Mouse (Mus musculus) kidney, adult 2 months (tissue): Measurements from ENCODE around the gene Akr1b10. TPM values are rescaled to one million over a fixed set of nuclear protein-coding genes. Genes with fewer than 3 reads are reported as not detected.

Experiments
- DNase-seq: peaks from one replicate; pipeline ENCODE4 v3.0.0; 2021
- H3K27ac ChIP-seq: fragments of 200-500 bp; 2 replicates; pipeline ENCODE4 v1.5.1; 2012; ENCODE audit warnings: low read depth, low read length, control low read depth, inconsistent platforms; ENCODE audit not compliant: insufficient read depth
- H3K27me3 ChIP-seq: fragments of 200-500 bp; replicated peaks from 2 replicates; pipeline ENCODE4 v1.6.1; 2012; ENCODE audit warnings: mild to moderate bottlenecking, moderate library complexity, low read length, inconsistent platforms; ENCODE audit not compliant: control insufficient read depth, insufficient read depth
- H3K36me3 ChIP-seq: fragments of 200-500 bp; 2 replicates; pipeline ENCODE4 v1.6.1; 2012; ENCODE audit warnings: mild to moderate bottlenecking, moderate library complexity, low read length, inconsistent platforms; ENCODE audit not compliant: control insufficient read depth, insufficient read depth
- H3K4me1 ChIP-seq: fragments of 200-500 bp; 2 replicates; pipeline ENCODE4 v1.6.1; 2011; ENCODE audit warnings: low read length; ENCODE audit not compliant: control insufficient read depth, insufficient read depth
- H3K4me3 ChIP-seq: fragments of 200-500 bp; 2 replicates; pipeline ENCODE4 v1.5.1; 2011; ENCODE audit warnings: mild to moderate bottlenecking, low read depth, low read length, control low read depth; ENCODE audit not compliant: insufficient read depth
- CTCF ChIP-seq: fragments of 200-500 bp; conservative IDR thresholded peaks from 2 replicates; pipeline ENCODE4 v1.5.1; 2011; ENCODE audit warnings: low read depth, mild to moderate bottlenecking, control low read depth, low read length, moderate library complexity, mixed read lengths; ENCODE audit not compliant: insufficient read depth, insufficient read length
- POLR2A ChIP-seq: fragments of 200-500 bp; IDR thresholded peaks from one replicate; pipeline ENCODE4 v1.6.1; 2011; ENCODE audit warnings: low read depth, low read length, control low read depth
- WGBS: fragments of 180-500 bp; shearing (Covaris S2); methylation state at CpG from one replicate; pipeline ENCODE4 v1.1.7; 2018; 5-methylcytosine and 5-hydroxymethylcytosine counted together
- polyA plus RNA-seq: library from polyadenylated mRNA; depleted of rRNA; stranded (reverse); fragments of >200 nt; gene quantifications from 2 replicates; pipeline ENCODE4 v1.2.3, GENCODE M21; 2012; rRNA removed

Gene Akr1b10
- 40.1 and 42.2 TPM in 2 replicates for polyA plus RNA-seq

DNA sequence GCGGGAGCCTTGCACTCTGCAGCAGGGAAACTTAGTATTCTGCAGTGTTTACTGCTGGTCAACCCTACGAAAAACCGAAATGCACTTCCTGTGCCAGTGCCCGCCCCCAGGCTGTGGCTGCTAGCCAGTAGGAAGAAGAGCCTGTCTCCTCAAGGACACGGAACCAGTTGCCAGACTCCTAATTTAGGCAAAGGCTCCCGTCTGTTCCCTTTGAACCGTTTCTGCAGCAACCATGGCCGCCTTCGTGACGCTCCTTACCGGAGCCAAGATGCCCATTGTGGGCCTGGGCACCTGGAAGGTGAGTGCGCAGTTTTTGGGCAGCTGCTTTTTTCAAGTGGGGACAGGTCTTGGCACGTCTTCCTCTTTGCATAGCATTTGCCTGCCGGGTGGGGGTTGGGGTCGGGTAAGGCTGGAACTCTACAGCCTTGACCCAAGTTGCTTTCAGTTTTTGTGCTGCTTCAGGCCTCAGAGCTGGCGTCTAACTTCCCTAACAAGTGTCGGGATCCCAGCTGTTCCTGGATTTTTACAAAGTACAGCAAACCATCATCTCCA lies at the start of gene Akr1b10:
Gene Akr1b10, plus strand, starts transcription at position 109 of the 552 bp plus-strand sequence.
- Histone ChIP-seq H3K4me1 (no peaks in the 10 kb centered on the region), H3K27ac (peak within 1 kb of the TSS; percentile 36), H3K36me3 (peaks cover 2% of the 10 kb centered on the region; the same call in 1 of the 2 replicates), H3K27me3 (no peaks in the 10 kb centered on the region), H3K4me3 (peak within 1 kb of the TSS; percentile 64)
- peak; percentile 93 for DNase-seq
- TF ChIP-seq POLR2A (no peak), CTCF (no peak)
- 1% methylated on average over 17 of the region's 17 CpGs for WGBS

DNA sequence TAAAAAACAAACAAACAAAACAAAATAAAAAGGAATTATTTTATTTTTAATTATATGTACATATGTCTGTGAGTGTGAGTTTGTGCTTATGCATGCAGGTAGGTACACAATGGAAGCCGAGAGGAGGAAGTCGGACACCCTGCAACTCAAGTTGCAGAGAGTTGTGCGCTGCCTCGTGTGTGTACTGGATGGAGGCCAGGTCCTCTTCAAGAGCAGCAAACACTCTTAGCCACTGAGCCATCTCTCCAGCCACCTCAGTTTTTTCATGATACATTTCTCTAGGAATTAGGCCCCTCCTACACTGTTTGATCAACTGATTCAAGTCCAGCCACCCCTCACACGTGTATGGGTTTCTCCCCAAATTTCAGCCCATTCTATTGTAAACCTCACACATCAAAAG lies 49.3 kb upstream of the Akr1b10 start:
- 67% methylated on average over 5 of the region's 5 CpGs for WGBS
- TF ChIP-seq POLR2A (no peak), CTCF (no peak)
- Histone ChIP-seq H3K27ac (no peak overlapping the region), H3K4me1 (no peaks in the 10 kb centered on the region), H3K36me3 (no peaks in the 10 kb centered on the region), H3K4me3 (no peak overlapping the region), H3K27me3 (no peaks in the 10 kb centered on the region)
- DNase-seq = peak; percentile 40

DNA sequence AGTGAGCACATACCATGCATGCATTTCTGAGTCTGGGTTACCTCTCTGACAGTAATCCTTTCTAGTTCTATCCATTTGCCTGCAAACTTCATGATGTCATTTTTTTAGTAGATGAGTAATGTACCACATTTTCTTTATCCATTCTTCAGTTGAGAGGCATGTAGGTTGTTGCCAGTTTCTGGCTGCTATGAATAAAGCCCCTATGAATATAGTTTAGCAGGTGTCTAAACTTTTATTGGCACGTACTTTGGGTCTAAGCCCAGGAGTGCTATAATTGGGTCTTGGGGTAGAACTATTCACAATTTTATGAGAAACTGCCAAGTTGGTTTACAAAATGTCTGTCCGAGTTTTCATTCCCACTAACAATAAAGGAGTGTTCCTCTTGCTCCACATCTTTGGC lies 46.2 kb upstream of the Akr1b10 start:
- TF ChIP-seq CTCF (no peak), POLR2A (no peak)
- Histone ChIP-seq H3K4me3 (no peak overlapping the region), H3K27me3 (no peaks in the 10 kb centered on the region), H3K36me3 (no peaks in the 10 kb centered on the region), H3K4me1 (no peaks in the 10 kb centered on the region), H3K27ac (no peak overlapping the region)
- WGBS = 93% methylated on average over 2 of the region's 2 CpGs
- no peak for DNase-seq

- H3K36me3 ChIP-seq = no peaks in the 10 kb centered on the region
- H3K27ac ChIP-seq = no peak overlapping the region
- H3K27me3 ChIP-seq = no peaks in the 10 kb centered on the region
- no peak for DNase-seq
- no peaks in the 10 kb centered on the region for H3K4me1 ChIP-seq
- WGBS = 86% methylated on average over 4 of the region's 4 CpGs
- no peak overlapping the region for H3K4me3 ChIP-seq
- TF ChIP-seq POLR2A = no peak
- no peak for TF ChIP-seq CTCF
These were observed 42.0 kb upstream of the Akr1b10 start for GRCm38 (mm10) chr6:34341991-34342390.

DNA sequence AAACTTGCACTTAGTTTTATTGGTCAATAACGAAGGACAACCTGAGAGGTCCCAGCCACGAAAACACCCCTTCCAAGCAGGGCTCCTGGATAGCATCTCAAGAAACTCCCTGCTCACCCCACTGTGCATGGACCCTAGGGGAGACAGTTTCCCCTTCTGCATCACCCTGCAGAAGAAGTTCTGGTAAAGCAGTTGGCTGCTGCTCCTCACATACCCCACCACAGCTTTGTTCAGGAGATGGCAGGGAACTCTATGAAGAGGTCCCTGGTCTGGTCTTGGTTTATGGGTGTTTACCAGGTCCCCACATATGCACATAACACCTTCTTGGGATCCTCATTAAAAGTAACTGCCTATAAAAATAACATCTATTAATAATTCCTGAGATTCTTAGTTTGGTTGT lies 41.5 kb upstream of the Akr1b10 start:
- WGBS = 88% methylated on average over 2 of the region's 2 CpGs
- Histone ChIP-seq H3K27me3 (no peaks in the 10 kb centered on the region), H3K36me3 (no peaks in the 10 kb centered on the region), H3K27ac (no peak overlapping the region), H3K4me1 (no peaks in the 10 kb centered on the region), H3K4me3 (no peak overlapping the region)
- TF ChIP-seq POLR2A (no peak), CTCF (no peak)
- DNase-seq = no peak

DNA sequence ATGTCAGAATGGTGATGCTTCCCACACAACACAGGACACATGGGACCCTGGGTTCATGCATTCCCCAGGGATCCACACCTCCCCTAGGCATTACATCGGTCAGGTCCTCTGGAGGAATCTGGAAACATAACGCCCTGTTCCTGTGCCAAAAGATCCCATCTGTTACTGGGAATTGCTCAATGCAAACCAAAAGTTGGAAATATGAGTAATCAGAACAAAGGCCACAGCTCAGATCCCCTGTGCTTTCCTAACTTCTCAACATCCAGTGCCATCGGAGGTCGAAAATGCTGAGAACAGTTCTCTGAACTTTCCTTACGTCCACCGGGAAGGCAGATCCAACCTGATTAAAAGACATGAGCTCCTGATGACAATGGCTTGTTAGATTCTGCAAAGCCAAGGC lies 40.6 kb upstream of the Akr1b10 start:
- Histone ChIP-seq H3K27ac (no peak overlapping the region), H3K36me3 (no peaks in the 10 kb centered on the region), H3K4me1 (no peaks in the 10 kb centered on the region), H3K4me3 (no peak overlapping the region), H3K27me3 (no peaks in the 10 kb centered on the region)
- WGBS = 84% methylated on average over 6 of the region's 6 CpGs
- no peak for DNase-seq
- TF ChIP-seq POLR2A (no peak), CTCF (no peak)

DNA sequence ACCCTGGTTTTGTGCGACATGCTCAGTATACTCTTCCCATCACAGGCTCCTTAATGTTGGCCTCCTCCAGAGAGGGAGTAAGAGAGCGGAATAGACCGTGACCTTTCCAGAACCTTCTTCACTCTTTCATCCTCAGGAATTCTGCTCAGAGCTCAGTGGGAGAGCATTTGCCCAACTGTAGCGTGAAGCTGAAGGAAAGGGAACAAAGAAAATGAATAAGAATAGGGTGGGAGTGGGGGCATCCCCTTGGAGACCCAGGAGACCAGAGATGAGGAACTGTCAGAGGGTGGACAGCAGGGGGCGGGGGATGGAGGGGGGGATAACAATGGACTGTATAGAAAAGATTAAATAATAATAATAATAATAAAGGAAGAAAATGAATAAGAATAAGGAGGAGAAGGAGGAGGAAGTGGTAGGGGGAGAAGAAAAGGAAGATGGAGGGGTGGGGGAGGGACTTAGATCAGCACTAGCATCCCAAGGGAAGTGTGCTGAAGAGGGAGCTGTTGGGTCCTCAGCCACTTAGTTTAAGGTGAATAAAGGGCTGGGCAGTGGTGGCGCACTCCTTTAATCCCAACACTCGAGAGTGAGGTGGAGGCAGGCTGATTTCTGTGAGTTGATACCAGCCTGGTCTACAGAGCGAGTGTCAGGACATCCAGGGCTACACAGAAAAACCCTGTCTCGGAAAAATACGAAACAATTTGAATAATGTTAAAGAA lies 39.7 kb upstream of the Akr1b10 start:
- H3K4me3 ChIP-seq = no peak overlapping the region
- H3K27me3 ChIP-seq = no peaks in the 10 kb centered on the region

More for the DNA sequence above, 39.7 kb upstream of the Akr1b10 start:
- WGBS = 65% methylated on average over 10 of the region's 10 CpGs
- no peak for DNase-seq
- no peak for TF ChIP-seq POLR2A
- TF ChIP-seq CTCF = no peak
- H3K36me3 ChIP-seq = no peaks in the 10 kb centered on the region
- no peak overlapping the region for H3K27ac ChIP-seq
- H3K4me1 ChIP-seq = no peaks in the 10 kb centered on the region
